Mouse (Mus musculus) liver, embryonic 12.5 days (tissue): ENCODE measurements around the gene Ifnl2. TPM values are rescaled to one million over a fixed set of nuclear protein-coding genes. Genes with fewer than 3 reads are reported as not detected.
A peak's percentile ranks its signal among the peaks of the same experiment; 100 is the strongest.
"Not testable (repeated sequence)": the region's sequence is repeated elsewhere in the genome, so short reads cannot be mapped to it uniquely, and the experiment has no call there.

Source experiments
- ATAC-seq: fragments of 200-750 bp; cut with Nextera tagmentation; 2 replicates; pipeline ENCODE4 v1.8.0; 2017; ENCODE audit warnings: moderate number of reproducible peaks, mild to moderate bottlenecking, moderate library complexity
- H3K27ac ChIP-seq: fragments of 300-500 bp; sonication (generic); 2 replicates; pipeline ENCODE4 v1.5.1; 2016; ENCODE audit warnings: mild to moderate bottlenecking
- H3K27me3 ChIP-seq: fragments of 300-500 bp; sonication (generic); replicated peaks from 2 replicates; pipeline ENCODE4 v1.6.1; 2016; ENCODE audit warnings: mild to moderate bottlenecking, moderate library complexity
- H3K36me3 ChIP-seq: fragments of 300-500 bp; sonication (generic); 2 replicates; pipeline ENCODE4 v1.6.1; 2016; ENCODE audit warnings: mild to moderate bottlenecking, moderate library complexity
- H3K4me1 ChIP-seq: fragments of 300-500 bp; sonication (generic); 2 replicates; pipeline ENCODE4 v1.6.1; 2016
- H3K4me2 ChIP-seq: fragments of 300-500 bp; sonication (generic); 2 replicates; pipeline ENCODE4 v1.6.1; 2016; ENCODE audit warnings: mild to moderate bottlenecking, moderate library complexity
- H3K4me3 ChIP-seq: fragments of 300-500 bp; sonication (generic); 2 replicates; pipeline ENCODE4 v1.5.1; 2016; ENCODE audit warnings: mild to moderate bottlenecking, moderate library complexity
- H3K9ac ChIP-seq: fragments of 300-500 bp; sonication (generic); 2 replicates; pipeline ENCODE4 v1.6.1; 2016; ENCODE audit warnings: mild to moderate bottlenecking, moderate library complexity
- H3K9me3 ChIP-seq: fragments of 300-500 bp; sonication (generic); replicated peaks from 2 replicates; pipeline ENCODE4 v1.6.1; 2016; ENCODE audit warnings: mild to moderate bottlenecking, moderate library complexity
- WGBS: fragments of 180-500 bp; shearing (Covaris S2); methylation state at CpG from one replicate; pipeline ENCODE4 v1.1.7; 2016; ENCODE audit not compliant: insufficient replicate concordance; 5-methylcytosine and 5-hydroxymethylcytosine counted together
- polyA plus RNA-seq: library from polyadenylated mRNA; unstranded; fragments of >200 nt; fragmentation: Nextera tagmentation; extraction: Ambion mirVana; gene quantifications from 2 replicates; pipeline ENCODE4 v1.2.1, GENCODE M21; 2016

Ifnl2 gene
- not detected in 2 replicates for polyA plus RNA-seq

GRCm38 (mm10) chr7:28510405-28510974 lies at the start of gene Ifnl2:
Gene Ifnl2, minus strand, starts transcription at chr7:28510455.
- not testable (repeated sequence) for H3K4me3 ChIP-seq, H3K27me3 ChIP-seq, H3K9ac ChIP-seq, H3K4me2 ChIP-seq, H3K9me3 ChIP-seq, H3K4me1 ChIP-seq, H3K27ac ChIP-seq, H3K36me3 ChIP-seq, ATAC-seq
- 38% methylated on average over 8 of the region's 8 CpGs for WGBS

- no peak overlapping the region for H3K4me3 ChIP-seq
- peaks cover 51% of the 10 kb centered on the region for H3K36me3 ChIP-seq
- ATAC-seq = no peak
- peaks cover 34% of the 10 kb centered on the region for H3K4me1 ChIP-seq
- no peaks in the 10 kb centered on the region for H3K27me3 ChIP-seq
- 47% methylated on average over 4 of the region's 4 CpGs for whole genome bisulfite sequencing
- H3K9me3 ChIP-seq = no peaks in the 10 kb centered on the region
- H3K4me2 ChIP-seq = no peak overlapping the region
- no peak overlapping the region for H3K9ac ChIP-seq
- H3K27ac ChIP-seq = no peak overlapping the region
Observed at GRCm38 (mm10) chr7:28558486-28558885, 48.2 kb upstream of the Ifnl2 start.

- no peak; the same call in 1 of the 2 replicates for ATAC-seq
- Histone ChIP-seq H3K9ac (no peak overlapping the region), H3K36me3 (peaks cover 43% of the 10 kb centered on the region), H3K4me2 (no peak overlapping the region), H3K27ac (0 out of 2 replicates have a peak overlapping the region, but pooled peaks have one; percentile 28), H3K9me3 (no peaks in the 10 kb centered on the region), H3K4me3 (no peak overlapping the region), H3K4me1 (peaks cover 34% of the 10 kb centered on the region), H3K27me3 (no peaks in the 10 kb centered on the region)
- WGBS = 26% methylated on average over 6 of the region's 6 CpGs
Observed at GRCm38 (mm10) chr7:28557708-28558107, 47.5 kb upstream of the Ifnl2 start.

GRCm38 (mm10) chr7:28557069-28557468 lies 46.8 kb upstream of the Ifnl2 start:
- Histone ChIP-seq H3K4me3 (no peak overlapping the region), H3K4me1 (peaks cover 34% of the 10 kb centered on the region), H3K9me3 (no peaks in the 10 kb centered on the region), H3K36me3 (peaks cover 37% of the 10 kb centered on the region), H3K4me2 (no peak overlapping the region), H3K27me3 (no peaks in the 10 kb centered on the region), H3K27ac (no peak overlapping the region), H3K9ac (no peak overlapping the region)
- ATAC-seq = no peak
- 62% methylated on average over 5 of the region's 5 CpGs for WGBS

- WGBS = 26% methylated on average over 5 of the region's 5 CpGs
- Histone ChIP-seq H3K4me2 (no peak overlapping the region), H3K4me1 (peaks cover 34% of the 10 kb centered on the region), H3K9me3 (no peaks in the 10 kb centered on the region), H3K36me3 (peaks cover 30% of the 10 kb centered on the region), H3K27ac (no peak overlapping the region), H3K27me3 (no peaks in the 10 kb centered on the region), H3K9ac (no peak overlapping the region), H3K4me3 (no peak overlapping the region)
- ATAC-seq = no peak
Observed at GRCm38 (mm10) chr7:28555939-28556535, 45.8 kb upstream of the Ifnl2 start.

GRCm38 (mm10) chr7:28553076-28553475 lies 42.8 kb upstream of the Ifnl2 start:
- Histone ChIP-seq H3K9ac (no peak overlapping the region), H3K4me1 (peaks cover 20% of the 10 kb centered on the region), H3K4me2 (no peak overlapping the region), H3K4me3 (no peak overlapping the region), H3K36me3 (peaks cover 3% of the 10 kb centered on the region; the same call in 1 of the 2 replicates), H3K27ac (no peak overlapping the region), H3K27me3 (peaks cover 4% of the 10 kb centered on the region; the same call in 1 of the 2 replicates), H3K9me3 (no peaks in the 10 kb centered on the region)
- ATAC-seq = no peak
- WGBS = 79% methylated on average over 6 of the region's 6 CpGs

GRCm38 (mm10) chr7:28547628-28548027 lies 37.4 kb upstream of the Ifnl2 start:
- peaks cover 54% of the 10 kb centered on the region for H3K27me3 ChIP-seq
- ATAC-seq = no peak
- H3K4me3 ChIP-seq = no peak overlapping the region
- H3K27ac ChIP-seq = no peak overlapping the region
- H3K9me3 ChIP-seq = no peaks in the 10 kb centered on the region
- H3K4me2 ChIP-seq = peak overlapping the region; percentile 37; the same call in 1 of the 2 replicates
- no peak overlapping the region for H3K9ac ChIP-seq
- 31% methylated on average over 7 of the region's 7 CpGs for WGBS
- no peaks in the 10 kb centered on the region for H3K36me3 ChIP-seq
- H3K4me1 ChIP-seq = peaks cover 15% of the 10 kb centered on the region

- Histone ChIP-seq H3K4me3 (0 out of 2 replicates have a peak within 1 kb of the TSS, but pooled peaks have one; percentile 4), H3K27ac (no peak within 1 kb of the TSS), H3K27me3 (peaks cover 54% of the 10 kb centered on the region), H3K36me3 (no peaks in the 10 kb centered on the region), H3K4me1 (peaks cover 15% of the 10 kb centered on the region), H3K4me2 (peak within 1 kb of the TSS; percentile 37), H3K9ac (no peak within 1 kb of the TSS), H3K9me3 (no peaks in the 10 kb centered on the region)
- 6% methylated on average over 5 of the region's 5 CpGs for WGBS
- ATAC-seq = no peak
Observed at GRCm38 (mm10) chr7:28547154-28547553, 36.9 kb upstream of the Ifnl2 start, which contains the start of gene Nccrp1. Gene Nccrp1, minus strand, starts transcription at chr7:28547254.

GRCm38 (mm10) chr7:28546649-28547048 lies 36.4 kb upstream of the Ifnl2 start:
- peaks cover 15% of the 10 kb centered on the region for H3K4me1 ChIP-seq
- peak overlapping the region; percentile 37 for H3K4me2 ChIP-seq
- no peak overlapping the region for H3K9ac ChIP-seq
- no peak overlapping the region for H3K27ac ChIP-seq
- no peak for ATAC-seq
- no peaks in the 10 kb centered on the region for H3K36me3 ChIP-seq
- peaks cover 54% of the 10 kb centered on the region for H3K27me3 ChIP-seq
- 0 out of 2 replicates have a peak overlapping the region, but pooled peaks have one; percentile 4 for H3K4me3 ChIP-seq
- WGBS = 1% methylated on average over 22 of the region's 22 CpGs
- H3K9me3 ChIP-seq = no peaks in the 10 kb centered on the region

- 40% methylated on average over 7 of the region's 7 CpGs for WGBS
- no peak overlapping the region for H3K9ac ChIP-seq
- no peaks in the 10 kb centered on the region for H3K36me3 ChIP-seq
- H3K4me2 ChIP-seq = no peak overlapping the region
- no peaks in the 10 kb centered on the region for H3K9me3 ChIP-seq
- peaks cover 54% of the 10 kb centered on the region for H3K27me3 ChIP-seq
- no peak overlapping the region for H3K4me3 ChIP-seq
- H3K27ac ChIP-seq = no peak overlapping the region
- no peak for ATAC-seq
- peaks cover 15% of the 10 kb centered on the region for H3K4me1 ChIP-seq
Observed at GRCm38 (mm10) chr7:28545891-28546210, 35.6 kb upstream of the Ifnl2 start.

GRCm38 (mm10) chr7:28545048-28545890 lies 35.0 kb upstream of the Ifnl2 start:
- Histone ChIP-seq H3K9me3 (no peaks in the 10 kb centered on the region), H3K9ac (no peak overlapping the region), H3K27ac (no peak overlapping the region), H3K4me2 (no peak overlapping the region), H3K4me3 (no peak overlapping the region), H3K27me3 (peaks cover 54% of the 10 kb centered on the region), H3K36me3 (no peaks in the 10 kb centered on the region), H3K4me1 (peaks cover 15% of the 10 kb centered on the region)
- WGBS = 25% methylated on average over 14 of the region's 14 CpGs
- no peak for ATAC-seq

GRCm38 (mm10) chr7:28544051-28544601 lies 33.9 kb upstream of the Ifnl2 start:
- H3K4me2 ChIP-seq = peak overlapping the region; percentile 30
- peaks cover 15% of the 10 kb centered on the region for H3K4me1 ChIP-seq
- no peaks in the 10 kb centered on the region for H3K36me3 ChIP-seq
- peaks cover 54% of the 10 kb centered on the region for H3K27me3 ChIP-seq
- peak; percentile 17; the same call in 1 of the 2 replicates for ATAC-seq
- peak overlapping the region; percentile 6; the same call in 1 of the 2 replicates for H3K4me3 ChIP-seq
- 15% methylated on average over 26 of the region's 27 CpGs for WGBS
- H3K9me3 ChIP-seq = no peaks in the 10 kb centered on the region
- H3K27ac ChIP-seq = no peak overlapping the region
- no peak overlapping the region for H3K9ac ChIP-seq
